Mouse (Mus musculus) liver, postnatal 0 days (tissue): Measurements from ENCODE around the gene Rnf166.

ENCODE experiments used
- CTCF ChIP-seq: sonication (generic); IDR thresholded peaks from 2 replicates; pipeline ENCODE4 v1.5.1; 2016; ENCODE audit warnings: antibody characterized with exemption, low read depth
- EP300 ChIP-seq: IDR thresholded peaks from 2 replicates; pipeline ENCODE4 v1.6.1; 2016; ENCODE audit warnings: antibody characterized with exemption, low read depth, mild to moderate bottlenecking

DNA sequence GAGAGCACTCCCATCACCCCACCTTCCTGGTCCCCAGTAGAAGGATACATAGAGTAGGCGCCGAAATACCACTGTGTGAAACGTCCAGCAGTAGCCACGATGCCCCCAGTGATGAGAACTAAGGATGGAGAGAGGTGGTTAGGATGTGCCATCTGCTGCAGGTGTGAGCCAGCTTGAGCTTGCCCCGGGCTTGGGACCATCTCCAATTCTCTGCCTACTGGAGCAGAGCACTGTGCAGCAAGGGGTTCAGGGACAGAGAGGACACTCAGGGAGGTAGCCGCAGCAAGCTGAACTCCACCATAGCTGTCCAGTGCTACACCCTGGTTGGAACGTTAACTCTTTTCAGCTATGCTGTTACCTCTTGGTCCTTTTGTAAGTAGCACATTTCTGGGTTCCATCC lies 48.3 kb downstream of the Rnf166 start:
- TF ChIP-seq CTCF (no peak), EP300 (no peak)
